Mouse (Mus musculus) bone marrow macrophage, adult 2 months (primary cell): Measurements from ENCODE around the gene Gm49373.

Experiments used
- CTCF ChIP-seq: IDR thresholded peaks from 2 replicates; pipeline ENCODE4 v1.5.1; 2012; ENCODE audit warnings: low read depth, mild to moderate bottlenecking, low read length, moderate library complexity
- POLR2A ChIP-seq: IDR thresholded peaks from 2 replicates; pipeline ENCODE4 v1.6.1; 2012; ENCODE audit warnings: mild to moderate bottlenecking, low read depth, low read length, borderline replicate concordance

- TF ChIP-seq POLR2A (no peak), CTCF (no peak)
Measured at GRCm38 (mm10) chr9:21072641-21073040, 255 bp downstream of the Gm49373 start.
